Comparison of ENCODE assay signal across 33 mouse cellular contexts in genomic region chr1:125730537-125730880, GRCm38 (mm10). TPM values are rescaled to one million over a fixed set of nuclear protein-coding genes. Genes with fewer than 3 reads are reported as not detected.
DNase-seq lines count a peak whose midpoint lies in the region; ATAC-seq and TF ChIP-seq lines count a peak whose summit lies in the region.
"Had no signal": no experiment of that assay in that cellular context is flagged by ENCODE, and none has a peak within 500 bp of the region (broad histone marks: within the 10 kb centered on the region; RNA-seq: fewer than 3 reads in every experiment).

No protein-coding gene starts in this region.

- H3K4me1 ChIP-seq in forebrain, embryonic 15.5 days, result peaks cover 8% of the 10 kb centered on the region; the same call in 1 of the 2 replicates
- no peaks in the 10 kb centered on the region for H3K4me1 ChIP-seq in forebrain, embryonic 11.5 days (replicated peaks; ENCODE audit: control insufficient read depth, insufficient read depth, low read length)
- no peaks in the 10 kb centered on the region for H3K4me1 ChIP-seq in midbrain, embryonic 11.5 days (ENCODE audit: control insufficient read depth, insufficient read depth, low read length)
- H3K4me1 ChIP-seq in midbrain, postnatal 0 days (ENCODE audit: insufficient read depth, low read length), result no peaks in the 10 kb centered on the region
- H3K4me1 ChIP-seq in stomach, embryonic 14.5 days (ENCODE audit: control insufficient read depth, insufficient read depth, low read length), result no peaks in the 10 kb centered on the region
- no peaks in the 10 kb centered on the region for H3K4me1 ChIP-seq in stomach, postnatal 0 days (replicated peaks; ENCODE audit: control insufficient read depth, insufficient read depth)
- H3K4me1 ChIP-seq in kidney, embryonic 16.5 days (ENCODE audit: insufficient read depth, low read length), result no peaks in the 10 kb centered on the region

- no peak for TF ChIP-seq CTCF in midbrain, postnatal 0 days (IDR thresholded peaks at IDR 0.05)
- TF ChIP-seq CTCF in stomach, postnatal 0 days (IDR thresholded peaks at IDR 0.05; ENCODE audit: low read depth), result no peak

- no peak overlapping the region for H3K27ac ChIP-seq in forebrain, embryonic 15.5 days (replicated peaks)
- no peak overlapping the region for H3K27ac ChIP-seq in forebrain, embryonic 11.5 days (ENCODE audit: low read depth, low read length)
- no peak overlapping the region for H3K27ac ChIP-seq in midbrain, embryonic 11.5 days (ENCODE audit: low read depth, low read length)
- no peak overlapping the region for H3K27ac ChIP-seq in midbrain, postnatal 0 days (ENCODE audit: low read depth, low read length)
- H3K27ac ChIP-seq in stomach, embryonic 14.5 days (ENCODE audit: low read length), result no peak overlapping the region
- no peak overlapping the region for H3K27ac ChIP-seq in stomach, postnatal 0 days (replicated peaks)
- no peak overlapping the region for H3K27ac ChIP-seq in kidney, embryonic 16.5 days (ENCODE audit: low read length)
- H3K27ac ChIP-seq: liver, embryonic 14.5 days; macrophage had no signal

- no peak for DNase-seq in forebrain, embryonic 11.5 days (ENCODE audit: low spot score)
- DNase-seq in midbrain, embryonic 11.5 days (ENCODE audit: low spot score, missing footprints), result no peak
- no peak for DNase-seq in midbrain, postnatal 0 days (ENCODE audit: low spot score)
- DNase-seq in stomach, postnatal 0 days (ENCODE audit: low spot score), result no peak
- DNase-seq: adrenal gland, postnatal 10 days; cerebellum, adult 11 months; cerebellum, adult 9-10 months; cerebellum, postnatal 36 days; gastrocnemius, postnatal 14 days; heart, adult 18-20 months; heart, postnatal 4 days; kidney, adult 9 months; kidney, postnatal 14 days; liver; lung, adult 2 months; lung, postnatal 10 days; right cerebral cortex, adult 18-20 months; spleen, adult 18-20 months; thymus, adult 2 months; thymus, postnatal 36 days had no signal

- TF ChIP-seq EP300 in stomach, postnatal 0 days (optimal IDR thresholded peaks at IDR 0.05), result no peak

- no peak overlapping the region for H3K4me2 ChIP-seq in forebrain, embryonic 15.5 days (replicated peaks)
- no peak overlapping the region for H3K4me2 ChIP-seq in forebrain, embryonic 11.5 days (ENCODE audit: low read depth, low read length, severe bottlenecking)
- H3K4me2 ChIP-seq in midbrain, embryonic 11.5 days, result no peak overlapping the region
- H3K4me2 ChIP-seq in midbrain, postnatal 0 days (ENCODE audit: low read depth, low read length, poor library complexity, severe bottlenecking), result no peak overlapping the region
- no peak overlapping the region for H3K4me2 ChIP-seq in stomach, embryonic 14.5 days (replicated peaks; ENCODE audit: low read depth, low read length)
- no peak overlapping the region for H3K4me2 ChIP-seq in stomach, postnatal 0 days (replicated peaks; ENCODE audit: low read depth)
- no peak overlapping the region for H3K4me2 ChIP-seq in kidney, embryonic 16.5 days (replicated peaks; ENCODE audit: low read depth, low read length)
- H3K4me2 ChIP-seq: heart, embryonic 11.5 days had no signal

- H3K36me3 ChIP-seq in forebrain, embryonic 15.5 days, result no peaks in the 10 kb centered on the region
- no peaks in the 10 kb centered on the region for H3K36me3 ChIP-seq in forebrain, embryonic 11.5 days (ENCODE audit: control insufficient read depth, insufficient read depth, low read length)
- no peaks in the 10 kb centered on the region for H3K36me3 ChIP-seq in midbrain, embryonic 11.5 days (ENCODE audit: control insufficient read depth, insufficient read depth, low read length)
- no peaks in the 10 kb centered on the region for H3K36me3 ChIP-seq in midbrain, postnatal 0 days (ENCODE audit: insufficient read depth, low read length)
- no peaks in the 10 kb centered on the region for H3K36me3 ChIP-seq in stomach, embryonic 14.5 days (ENCODE audit: control insufficient read depth, insufficient read depth, low read length)
- H3K36me3 ChIP-seq in stomach, postnatal 0 days (ENCODE audit: control insufficient read depth, insufficient read depth, low read length), result no peaks in the 10 kb centered on the region
- H3K36me3 ChIP-seq in kidney, embryonic 16.5 days (ENCODE audit: insufficient read depth, low read length), result no peaks in the 10 kb centered on the region

- H3K9ac ChIP-seq in forebrain, embryonic 15.5 days (replicated peaks), result no peak overlapping the region
- no peak overlapping the region for H3K9ac ChIP-seq in forebrain, embryonic 11.5 days (ENCODE audit: low read length)
- no peak overlapping the region for H3K9ac ChIP-seq in midbrain, embryonic 11.5 days (ENCODE audit: low read length)
- H3K9ac ChIP-seq in midbrain, postnatal 0 days (replicated peaks; ENCODE audit: low read length, poor library complexity, severe bottlenecking), result no peak overlapping the region
- no peak overlapping the region for H3K9ac ChIP-seq in stomach, embryonic 14.5 days (replicated peaks; ENCODE audit: low read depth, low read length)
- no peak overlapping the region for H3K9ac ChIP-seq in stomach, postnatal 0 days (ENCODE audit: low read length)
- H3K9ac ChIP-seq in kidney, embryonic 16.5 days (replicated peaks; ENCODE audit: low read length), result no peak overlapping the region
- H3K9ac ChIP-seq: liver, embryonic 14.5 days had no signal

- H3K9me3 ChIP-seq in forebrain, embryonic 15.5 days, result no peaks in the 10 kb centered on the region
- no peaks in the 10 kb centered on the region for H3K9me3 ChIP-seq in forebrain, embryonic 11.5 days (ENCODE audit: control insufficient read depth, low read length)
- no peaks in the 10 kb centered on the region for H3K9me3 ChIP-seq in midbrain, embryonic 11.5 days (ENCODE audit: control insufficient read depth, low read length)
- no peaks in the 10 kb centered on the region for H3K9me3 ChIP-seq in midbrain, postnatal 0 days (ENCODE audit: low read length)
- no peaks in the 10 kb centered on the region for H3K9me3 ChIP-seq in stomach, embryonic 14.5 days (ENCODE audit: control insufficient read depth, low read depth, low read length)
- no peaks in the 10 kb centered on the region for H3K9me3 ChIP-seq in stomach, postnatal 0 days (ENCODE audit: control insufficient read depth, low read length)
- no peaks in the 10 kb centered on the region for H3K9me3 ChIP-seq in kidney, embryonic 16.5 days (ENCODE audit: low read length)

- H3K27me3 ChIP-seq in forebrain, embryonic 15.5 days, result no peaks in the 10 kb centered on the region
- no peaks in the 10 kb centered on the region for H3K27me3 ChIP-seq in forebrain, embryonic 11.5 days (ENCODE audit: control insufficient read depth, insufficient read depth, low read length)
- H3K27me3 ChIP-seq in midbrain, embryonic 11.5 days (ENCODE audit: control insufficient read depth, insufficient read depth, low read length), result no peaks in the 10 kb centered on the region
- no peaks in the 10 kb centered on the region for H3K27me3 ChIP-seq in midbrain, postnatal 0 days (ENCODE audit: insufficient read depth, low read length)
- H3K27me3 ChIP-seq in stomach, embryonic 14.5 days (ENCODE audit: control insufficient read depth, insufficient read depth, low read length), result no peaks in the 10 kb centered on the region
- no peaks in the 10 kb centered on the region for H3K27me3 ChIP-seq in stomach, postnatal 0 days (ENCODE audit: control insufficient read depth, insufficient read depth, low read length)
- H3K27me3 ChIP-seq in kidney, embryonic 16.5 days (ENCODE audit: insufficient read depth, low read length), result no peaks in the 10 kb centered on the region
- H3K27me3 ChIP-seq: Patski had no signal

- peak; percentile 14; the same call in 1 of the 2 replicates for ATAC-seq in forebrain, embryonic 15.5 days (replicated peaks)
- ATAC-seq in forebrain, embryonic 11.5 days (replicated peaks; ENCODE audit: low FRiP score), result no peak
- 0 out of 2 replicates have a peak, but pooled peaks have one; percentile 59 for ATAC-seq in midbrain, embryonic 11.5 days (ENCODE audit: low FRiP score)
- no peak for ATAC-seq in midbrain, postnatal 0 days (ENCODE audit: low FRiP score)
- 0 out of 2 replicates have a peak, but pooled peaks have one; percentile 25 for ATAC-seq in stomach, embryonic 14.5 days (ENCODE audit: insufficient number of reproducible peaks, insufficient read depth, low FRiP score, low read depth)
- no peak for ATAC-seq in stomach, postnatal 0 days (ENCODE audit: low FRiP score, low TSS enrichment)
- no peak for ATAC-seq in kidney, embryonic 16.5 days (ENCODE audit: low FRiP score, low TSS enrichment)
- ATAC-seq: intestine, postnatal 0 days; Patski had no signal

- WGBS in forebrain, embryonic 15.5 days, result 89% methylated on average over 6 of the region's 6 CpGs
- WGBS in forebrain, embryonic 11.5 days, result 91% methylated on average over 6 of the region's 6 CpGs
- WGBS in midbrain, embryonic 11.5 days, result 92% methylated on average over 6 of the region's 6 CpGs
- WGBS in midbrain, postnatal 0 days, result 92% methylated on average over 6 of the region's 6 CpGs
- WGBS in stomach, embryonic 14.5 days, result 85% methylated on average over 6 of the region's 6 CpGs
- WGBS in stomach, postnatal 0 days, result 86% methylated on average over 6 of the region's 6 CpGs
- 87% methylated on average over 6 of the region's 6 CpGs for WGBS in kidney, embryonic 16.5 days

- H3K4me3 ChIP-seq in forebrain, embryonic 15.5 days, result no peak overlapping the region
- H3K4me3 ChIP-seq in forebrain, embryonic 11.5 days (ENCODE audit: low read depth, low read length), result no peak overlapping the region
- H3K4me3 ChIP-seq in midbrain, embryonic 11.5 days (ENCODE audit: low read depth, low read length), result no peak overlapping the region
- no peak overlapping the region for H3K4me3 ChIP-seq in midbrain, postnatal 0 days (ENCODE audit: low read depth, low read length)
- H3K4me3 ChIP-seq in stomach, embryonic 14.5 days (ENCODE audit: low read depth, low read length), result no peak overlapping the region
- no peak overlapping the region for H3K4me3 ChIP-seq in stomach, postnatal 0 days (ENCODE audit: low read depth, low read length)
- H3K4me3 ChIP-seq in kidney, embryonic 16.5 days (ENCODE audit: low read length), result no peak overlapping the region

RNA-seq across cellular contexts. Expression of gene Gpr39, which starts 53.7 kb away (rescaled TPM):
- not detected in 2 replicates for polyA plus RNA-seq in forebrain, embryonic 15.5 days (2015; fragmentation: Nextera tagmentation; extraction: Ambion mirVana)
- polyA plus RNA-seq in forebrain, embryonic 11.5 days (2014; fragmentation: Nextera tagmentation; extraction: Ambion mirVana), result not detected in 2 replicates
- not detected in 2 replicates for polyA plus RNA-seq in midbrain, embryonic 11.5 days (2014; fragmentation: Nextera tagmentation; extraction: Ambion mirVana)
- total RNA-seq in midbrain, postnatal 0 days (2014; rRNA removed), result 1.6 TPM in 1 of 2 replicates, not detected in the other
- 0.06 TPM in 1 of 2 replicates, not detected in the other for polyA plus RNA-seq in midbrain, postnatal 0 days (2015; fragmentation: Nextera tagmentation; extraction: Ambion mirVana)
- polyA plus RNA-seq in stomach, embryonic 14.5 days (2014; fragmentation: Nextera tagmentation; extraction: Ambion mirVana), result 6.3 and 6.7 TPM in 2 replicates
- polyA plus RNA-seq in stomach, postnatal 0 days (2015; fragmentation: Nextera tagmentation; extraction: Ambion mirVana), result 10.2 and 10.4 TPM in 2 replicates
- 6.2 and 7.0 TPM in 2 replicates for polyA plus RNA-seq in kidney, embryonic 16.5 days (2015; fragmentation: Nextera tagmentation; extraction: Ambion mirVana)
- total RNA-seq: gastrocnemius, postnatal 14 days; left cerebral cortex, adult 18-20 months; megakaryocyte-erythroid progenitor cell, adult 5-6 weeks; MEL; neutrophil, adult 5-6 weeks had no signal
- polyA plus RNA-seq: embryonic facial prominence, embryonic 11.5 days; macrophage had no signal

Comparison
In these comparisons a context has a peak if more than half of its experiments do, and no peak if none do; other contexts are left out.
1. ATAC-seq: peak in forebrain, embryonic 15.5 days (single experiment), midbrain, embryonic 11.5 days (single experiment) and stomach, embryonic 14.5 days (single experiment); none in forebrain, embryonic 11.5 days (single experiment), midbrain, postnatal 0 days (single experiment), stomach, postnatal 0 days (single experiment) and kidney, embryonic 16.5 days (single experiment).